Mouse (Mus musculus) B cell, adult 62 days (primary cell): Measurements from ENCODE around the gene Krt81. TPM values are rescaled to one million over a fixed set of nuclear protein-coding genes. Genes with fewer than 3 reads are reported as not detected.

Experiments used
- total RNA-seq: library from RNA; stranded (reverse); gene quantifications from 4 replicates; pipeline ENCODE4 v1.2.4, GENCODE M21; 2023

The Krt81 gene
- not detected in 4 replicates for total RNA-seq

DNA sequence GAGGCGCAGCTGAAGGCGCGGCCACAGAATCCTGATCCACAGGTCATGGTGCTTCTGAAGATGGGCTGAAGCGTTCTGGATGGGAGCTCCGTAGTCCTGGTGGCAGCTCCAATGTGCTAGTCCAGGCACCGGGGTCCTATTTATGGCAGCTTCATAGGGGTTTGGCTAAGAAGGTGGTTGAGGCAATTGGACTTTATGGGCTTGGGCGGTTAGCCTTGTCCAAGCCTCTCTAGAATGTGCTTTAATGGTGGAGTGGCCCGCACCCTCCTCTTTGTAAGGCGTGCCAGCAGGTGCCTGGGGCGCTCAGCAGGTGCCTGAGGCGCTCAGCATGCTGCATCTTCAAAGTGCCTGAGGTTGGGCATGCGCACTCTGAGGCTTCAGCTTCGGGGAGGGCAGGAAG is at the start of gene Krt81:
Krt81 (minus strand) TSS at position 101 of the 400 bp plus-strand sequence.

GRCm38 (mm10) chr15:101491431-101491830 is 27.9 kb upstream of the Krt81 start, which contains the start of gene Krt83:
Gene Krt83, minus strand, starts transcription at chr15:101491512.

DNA sequence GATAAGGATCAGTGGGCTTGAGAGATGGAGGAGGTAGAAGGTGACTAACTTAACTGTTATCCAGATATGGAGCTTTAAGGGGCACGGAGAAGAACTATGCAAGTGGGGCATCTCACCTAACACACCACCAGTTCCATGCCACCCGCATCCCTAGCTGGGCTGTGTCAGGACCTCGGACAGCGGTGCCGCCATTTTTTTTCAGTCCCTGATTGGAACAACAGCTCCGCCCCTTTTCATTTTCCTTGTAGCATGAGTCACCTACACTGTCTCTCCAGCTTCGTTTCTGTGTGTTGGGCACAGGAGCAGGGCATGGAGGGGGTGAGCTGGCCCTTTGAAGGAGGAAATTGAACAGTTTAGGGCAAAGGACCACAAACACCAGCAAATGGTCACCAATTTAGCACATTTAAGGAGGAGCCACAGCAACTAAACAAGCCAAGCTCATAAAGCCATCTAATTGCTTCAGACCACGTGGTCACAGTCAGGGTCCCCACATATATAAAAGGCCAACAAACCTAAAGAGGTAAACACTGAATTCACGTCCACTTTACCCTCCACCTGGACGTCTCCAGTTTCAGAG is 9.5 kb upstream of the Krt81 start, which contains the start of gene Krt86:
Krt86 (plus strand) TSS at position 527 of the 577 bp plus-strand sequence.

DNA sequence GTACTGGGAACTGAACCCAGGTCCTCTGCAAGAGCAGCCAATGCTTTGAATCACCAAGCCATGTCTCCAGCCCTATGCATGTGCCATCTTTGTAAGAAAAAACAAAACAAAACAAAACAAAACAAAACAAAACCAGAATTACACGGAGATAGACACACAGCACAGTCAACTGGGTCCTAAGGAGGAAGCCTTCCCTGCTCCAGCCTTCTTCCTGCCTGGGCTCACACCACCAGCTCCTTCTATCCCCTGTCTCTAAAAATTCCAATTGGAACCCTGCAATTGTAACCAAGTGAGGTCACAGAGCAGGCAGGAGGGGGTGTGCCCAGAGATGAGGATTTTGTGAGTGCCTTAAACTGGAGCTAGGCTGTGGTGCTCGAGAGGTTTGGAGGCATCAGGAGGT is 16.1 kb downstream of the Krt81 start, which contains the start of gene Krt88:
Krt88 (plus strand) TSS at position 301 of the 400 bp plus-strand sequence.

GRCm38 (mm10) chr15:101438555-101438954 is 25.0 kb downstream of the Krt81 start, which contains the start of gene Krt87:
Gene Krt87, minus strand, starts transcription at chr15:101438804.

GRCm38 (mm10) chr15:101410775-101411174 is 52.8 kb downstream of the Krt81 start, which contains the start of gene Krt7:
Gene Krt7, plus strand, starts transcription at chr15:101411043.

Other genes starting within 250 kb of the Krt81 start
- 42.7 to 47.7 TPM (median 45.2 TPM) in 4 replicates for gene Grasp, start 239.6 kb downstream of the Krt81 start, total RNA-seq
- gene Nr4a1, start 209.5 kb downstream of the Krt81 start, total RNA-seq: 576 to 657 TPM (median 622 TPM) in 4 replicates
- 64.1 to 70.9 TPM (median 69.3 TPM) in 4 replicates for gene Atg101, start 179.5 kb downstream of the Krt81 start, total RNA-seq
- gene 6030408B16Rik, start 170.5 kb downstream of the Krt81 start, total RNA-seq: 0.94 to 1.6 TPM (median 1.3 TPM) in 4 replicates
- gene Krt80, start 93.6 kb downstream of the Krt81 start, total RNA-seq: 0.19 to 0.33 TPM in 2 of 4 replicates, not detected in the others
- not detected in 4 replicates for gene Krt7, start 52.7 kb downstream of the Krt81 start, total RNA-seq
- not detected in 4 replicates for gene Krt87, start 24.9 kb downstream of the Krt81 start, total RNA-seq
- gene Krt88, start 16.0 kb downstream of the Krt81 start, total RNA-seq: not detected in 4 replicates
- gene Krt86, start 9.7 kb upstream of the Krt81 start, total RNA-seq: not detected in 4 replicates
- gene Krt83, start 27.8 kb upstream of the Krt81 start, total RNA-seq: not detected in 4 replicates
- not detected in 4 replicates for gene Gm49425, start 53.5 kb upstream of the Krt81 start, total RNA-seq
- gene Krt84, start 69.1 kb upstream of the Krt81 start, total RNA-seq: not detected in 4 replicates
- not detected in 4 replicates for gene Krt82, start 86.9 kb upstream of the Krt81 start, total RNA-seq
- gene Krt90, start 99.2 kb upstream of the Krt81 start, total RNA-seq: not detected in 4 replicates
- gene Krt75, start 110.2 kb upstream of the Krt81 start, total RNA-seq: not detected in 4 replicates
- gene Gm5414, start 164.4 kb upstream of the Krt81 start, total RNA-seq: not detected in 4 replicates
- not detected in 4 replicates for gene Gm5478, start 183.6 kb upstream of the Krt81 start, total RNA-seq
- not detected in 4 replicates for gene Krt6b, start 216.5 kb upstream of the Krt81 start, total RNA-seq
- not detected in 4 replicates for gene Krt6a, start 230.6 kb upstream of the Krt81 start, total RNA-seq
- gene Krt5, start 249.1 kb upstream of the Krt81 start, total RNA-seq: not detected in 4 replicates